In genomic region chr4:155779498-155779897, GRCm38 (mm10) we compare ENCODE assay signal across 20 mouse cellular contexts. TPM values are rescaled to one million over a fixed set of nuclear protein-coding genes. Genes with fewer than 3 reads are reported as not detected.
"Had no signal": no experiment of that assay in that cellular context is flagged by ENCODE, and none has a peak within 500 bp of the region (broad histone marks: within the 10 kb centered on the region; RNA-seq: fewer than 3 reads in every experiment).

No protein-coding gene starts in this region.

- ATAC-seq: midbrain, embryonic 15.5 days had no signal

- H3K36me3 ChIP-seq: liver, embryonic 13.5 days; midbrain, embryonic 15.5 days; neural tube, embryonic 13.5 days had no signal

- H3K9me3 ChIP-seq: liver, embryonic 13.5 days; midbrain, embryonic 15.5 days; neural tube, embryonic 13.5 days had no signal

- DNase-seq: kidney, adult 18-20 months; kidney, adult 9 months; kidney, postnatal 14 days; kidney, postnatal 4 days; left cerebral cortex, postnatal 4 days; liver, embryonic 13.5 days; lung, adult 2 months; lung, postnatal 14 days; lung, postnatal 4 days; retina, postnatal 1 day; right cerebral cortex, postnatal 25 days; thymus, postnatal 25 days had no signal

- H3K9ac ChIP-seq: liver, embryonic 13.5 days; midbrain, embryonic 15.5 days; neural tube, embryonic 13.5 days had no signal

- H3K4me2 ChIP-seq: liver, embryonic 13.5 days; midbrain, embryonic 11.5 days; midbrain, embryonic 15.5 days; neural tube, embryonic 13.5 days had no signal

- H3K27me3 ChIP-seq: midbrain, embryonic 15.5 days had no signal

- H3K27ac ChIP-seq: liver, embryonic 13.5 days; midbrain, embryonic 15.5 days; neural tube, embryonic 13.5 days; stomach, postnatal 0 days had no signal

- H3K4me3 ChIP-seq: liver, embryonic 13.5 days; midbrain, embryonic 15.5 days; neural tube, embryonic 13.5 days had no signal

RNA-seq across cellular contexts. Expression of gene Ankrd65, which starts 10.7 kb away (rescaled TPM):
- polyA plus RNA-seq: limb, embryonic 14.5 days; liver, adult 2 months; liver, embryonic 13.5 days; liver, embryonic 16.5 days; midbrain, embryonic 11.5 days; midbrain, embryonic 15.5 days; neural tube, embryonic 13.5 days; small intestine, adult 2 months had no signal
